Mouse (Mus musculus) liver, postnatal 0 days (tissue): ENCODE measurements around the gene Natd1.

ENCODE experiments used
- CTCF ChIP-seq: sonication (generic); IDR thresholded peaks from 2 replicates; pipeline ENCODE4 v1.5.1; 2016; ENCODE audit warnings: antibody characterized with exemption, low read depth
- EP300 ChIP-seq: IDR thresholded peaks from 2 replicates; pipeline ENCODE4 v1.6.1; 2016; ENCODE audit warnings: antibody characterized with exemption, low read depth, mild to moderate bottlenecking

DNA sequence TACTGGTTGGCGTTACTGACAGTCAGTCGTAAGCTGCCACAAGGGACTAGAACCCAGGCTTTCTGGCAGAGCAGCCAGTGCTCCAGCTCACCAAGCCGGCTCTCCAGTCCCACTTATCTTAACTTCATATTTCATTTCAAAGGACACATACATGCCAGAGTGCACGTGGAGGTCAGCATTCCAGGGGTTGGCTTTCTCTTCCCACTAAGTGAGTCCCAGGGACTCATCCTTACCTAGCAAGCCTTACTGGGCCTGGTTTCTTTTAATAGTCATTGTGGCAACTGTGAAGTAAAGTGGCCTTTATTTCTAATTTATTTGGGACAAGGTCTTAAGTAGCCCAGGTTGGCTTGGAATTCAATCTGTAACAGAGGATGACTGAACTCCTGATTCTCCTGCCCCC is 43.1 kb downstream of the Natd1 start:
- no peak for TF ChIP-seq CTCF
- TF ChIP-seq EP300, result no peak
